Mouse (Mus musculus) urinary bladder, postnatal 14 days (tissue): ENCODE measurements at regions not wholly inside any gene's neighbourhood (a gene's known extent, or its start where the extent isn't known, plus 50 kb on each side); places are given as distances from the start of the nearest gene placed in this dataset.

Experiments used
- DNase-seq: peaks from one replicate; pipeline ENCODE4 v3.0.0; 2021; ENCODE audit warnings: low spot score

GRCm38 (mm10) chr6:99938949-99939348 is 212.8 kb upstream of the Prok2 start:
- no peak for DNase-seq

GRCm38 (mm10) chr6:99936716-99937115 is 210.5 kb upstream of the Prok2 start:
- no peak for DNase-seq

- no peak for DNase-seq
These were observed 209.2 kb upstream of the Prok2 start for GRCm38 (mm10) chr6:99935373-99935772.

- peak; percentile 61 for DNase-seq
These were observed 208.2 kb upstream of the Prok2 start for GRCm38 (mm10) chr6:99934394-99934793.

- DNase-seq, result no peak
These were observed 207.2 kb upstream of the Prok2 start for GRCm38 (mm10) chr6:99933404-99933803.

- DNase-seq, result no peak
These were observed 206.7 kb upstream of the Prok2 start for GRCm38 (mm10) chr6:99932923-99933322.

- DNase-seq, result no peak
These were observed 206.2 kb upstream of the Prok2 start for GRCm38 (mm10) chr6:99932405-99932804.

- DNase-seq, result no peak
These were observed 205.4 kb upstream of the Prok2 start for GRCm38 (mm10) chr6:99931588-99931987.

GRCm38 (mm10) chr6:99930316-99930715 is 204.1 kb upstream of the Prok2 start:
- DNase-seq, result no peak

GRCm38 (mm10) chr6:99927933-99928555 is 201.9 kb upstream of the Prok2 start:
- no peak for DNase-seq

GRCm38 (mm10) chr6:99924181-99924580 is 198.0 kb upstream of the Prok2 start:
- DNase-seq, result no peak

- no peak for DNase-seq
These were observed 195.8 kb upstream of the Prok2 start for GRCm38 (mm10) chr6:99921966-99922365.

GRCm38 (mm10) chr6:99919816-99920562 is 193.8 kb upstream of the Prok2 start:
- no peak for DNase-seq

GRCm38 (mm10) chr6:99918351-99918750 is 192.2 kb upstream of the Prok2 start:
- DNase-seq, result no peak

GRCm38 (mm10) chr6:99909921-99910320 is 183.7 kb upstream of the Prok2 start:
- peak; percentile 26 for DNase-seq

- DNase-seq, result peak; percentile 25
These were observed 183.3 kb upstream of the Prok2 start for GRCm38 (mm10) chr6:99909459-99909858.

GRCm38 (mm10) chr6:99908066-99908465 is 181.9 kb upstream of the Prok2 start:
- no peak for DNase-seq

- no peak for DNase-seq
These were observed 179.0 kb upstream of the Prok2 start for GRCm38 (mm10) chr6:99905194-99905593.

- peak; percentile 26 for DNase-seq
These were observed 178.4 kb upstream of the Prok2 start for GRCm38 (mm10) chr6:99904607-99905006.

GRCm38 (mm10) chr6:99904044-99904443 is 177.9 kb upstream of the Prok2 start:
- DNase-seq, result peak; percentile 80

GRCm38 (mm10) chr6:99901564-99901963 is 175.4 kb upstream of the Prok2 start:
- no peak for DNase-seq

- DNase-seq, result no peak
These were observed 175.0 kb upstream of the Prok2 start for GRCm38 (mm10) chr6:99901146-99901545.

GRCm38 (mm10) chr6:99899704-99900103 is 173.5 kb upstream of the Prok2 start:
- no peak for DNase-seq

- DNase-seq, result no peak
These were observed 171.9 kb upstream of the Prok2 start for GRCm38 (mm10) chr6:99898077-99898476.
